Mouse (Mus musculus) embryonic fibroblast, embryonic 13.5 days (primary cell): ENCODE data around the gene 4930469K13Rik.

Experiments used
- CTCF ChIP-seq: IDR thresholded peaks from 2 replicates; pipeline ENCODE4 v1.5.1; 2011; ENCODE audit warnings: mild to moderate bottlenecking, control low read depth, low read length, moderate library complexity, borderline replicate concordance; ENCODE audit not compliant: insufficient read depth
- POLR2A ChIP-seq: IDR thresholded peaks from 2 replicates; pipeline ENCODE4 v1.6.1; 2011; ENCODE audit warnings: low read depth, mild to moderate bottlenecking, control low read depth, low read length, moderate library complexity

DNA sequence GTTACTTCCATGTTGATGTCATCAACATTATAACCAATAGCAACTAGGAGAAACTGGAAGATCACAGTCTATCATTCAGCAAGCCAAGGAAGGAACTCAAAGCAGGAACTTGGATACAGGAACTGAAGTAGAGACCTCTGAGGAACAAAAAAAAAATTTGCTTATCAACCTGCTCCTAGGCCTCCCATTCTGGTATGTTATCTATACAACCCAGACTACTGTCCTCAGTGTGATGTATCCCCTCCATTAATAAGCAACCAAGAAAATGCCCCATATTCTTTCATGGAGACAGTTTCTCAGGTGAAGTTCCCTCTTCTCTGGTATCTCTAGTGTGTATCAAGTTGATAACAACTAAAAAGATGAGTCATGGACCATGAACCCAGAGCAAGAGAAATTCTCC, 40.0 kb downstream of the 4930469K13Rik start:
- no peak for TF ChIP-seq POLR2A
- TF ChIP-seq CTCF: no peak
